ENCODE assay signal across 12 mouse cellular contexts in genomic region chr14:105565827-105566226, GRCm38 (mm10).
DNase-seq lines count a peak whose midpoint lies in the region; TF ChIP-seq lines count a peak whose summit lies in the region.
"Had no signal": no experiment of that assay in that cellular context is flagged by ENCODE, and none has a peak within 500 bp of the region (broad histone marks: within the 10 kb centered on the region; RNA-seq: fewer than 3 reads in every experiment).

No protein-coding gene starts in this region.

- no peak overlapping the region; the same call in 1 of the 2 replicates for H3K4me3 ChIP-seq in layer of hippocampus, adult 2 months
- H3K4me3 ChIP-seq: hindbrain, embryonic 15.5 days; liver, embryonic 15.5 days had no signal

- intact Hi-C loops in left cerebral cortex, postnatal 25 days (cut with DNase I) = no loop called here

- no peak for TF ChIP-seq CTCF in layer of hippocampus, adult 2 months (conservative IDR thresholded peaks at IDR 0.05)

- H3K27ac ChIP-seq in layer of hippocampus, adult 2 months = 0 out of 2 replicates have a peak overlapping the region, but pooled peaks have one; percentile 53
- H3K27ac ChIP-seq: hindbrain, embryonic 15.5 days; liver, embryonic 15.5 days had no signal

- DNase-seq in layer of hippocampus, adult 2 months (ENCODE audit: low spot score in 2 of 2) = no peak
- DNase-seq in layer of hippocampus, postnatal 14 days (ENCODE audit: low spot score in 2 of 2) = no peak
- peak; percentile 21 for DNase-seq in thymus, postnatal 25 days
- DNase-seq in thymus, postnatal 4 days = no peak
- DNase-seq in left cerebral cortex, postnatal 25 days (ENCODE audit: low spot score in 2 of 2) = peak; percentile 53 to 84
- DNase-seq in telencephalon, adult 2 months (ENCODE audit: low read depth, low spot score) = peak; percentile 75
- DNase-seq in B cell, adult 2 months = no peak
- DNase-seq in spleen, postnatal 10 days (ENCODE audit: low spot score in 2 of 2) = no peak
- DNase-seq: adrenal gland, postnatal 14 days; midbrain, embryonic 14.5 days had no signal

Comparison
In these comparisons a context has a peak if more than half of its experiments do, and no peak if none do; other contexts are left out.
1. DNase-seq: peak in thymus, postnatal 25 days (single experiment), left cerebral cortex, postnatal 25 days (2 of 2) and telencephalon, adult 2 months (single experiment); none in layer of hippocampus, adult 2 months (0 of 2), layer of hippocampus, postnatal 14 days (0 of 2), thymus, postnatal 4 days (single experiment), B cell, adult 2 months (0 of 2) and spleen, postnatal 10 days (0 of 2).